Mouse (Mus musculus) MEL (cell line): Measurements from ENCODE around the gene Brox. TPM values are rescaled to one million over a fixed set of nuclear protein-coding genes. Genes with fewer than 3 reads are reported as not detected.

ENCODE experiments used
- DNase-seq: peaks from one replicate; pipeline ENCODE4 v3.0.0; 2011; ENCODE audit warnings: low read depth, low spot score
- H3K27ac ChIP-seq: 2 replicates; pipeline ENCODE4 v1.5.1; 2012; ENCODE audit warnings: low read depth, mild to moderate bottlenecking, control low read depth, low read length, moderate library complexity; ENCODE audit not compliant: control insufficient read depth
- H3K27me3 ChIP-seq, 2 experiments: fragments of 150-350 bp in 1 of 2; sonication (generic) in 1 of 2; 2 replicates each; pipeline ENCODE4 v1.6.1; 2012; ENCODE audit warnings: low read length in 2 of 2, mild to moderate bottlenecking in 2 of 2, improper control_type of control experiment in 1 of 2, moderate library complexity in 1 of 2; ENCODE audit not compliant: insufficient read depth in 2 of 2, control insufficient read depth in 1 of 2
- H3K36me3 ChIP-seq, 2 experiments: 2 replicates each; pipeline ENCODE4 v1.6.1; 2012 to 2014; ENCODE audit warnings: low read length in 2 of 2, improper control_type of control experiment in 1 of 2, inconsistent platforms in 1 of 2, mild to moderate bottlenecking in 1 of 2; ENCODE audit not compliant: insufficient read depth in 2 of 2, control insufficient read depth in 1 of 2
- H3K4me1 ChIP-seq, 2 experiments: fragments of 150-350 bp in 1 of 2; sonication (generic) in 1 of 2; 2 replicates each; pipeline ENCODE4 v1.6.1; 2012; ENCODE audit warnings: low read length in 2 of 2, improper control_type of control experiment in 1 of 2, mild to moderate bottlenecking in 1 of 2; ENCODE audit not compliant: insufficient read depth in 2 of 2, control insufficient read depth in 1 of 2
- H3K4me3 ChIP-seq, 2 experiments: fragments of 150-350 bp in 1 of 2; sonication (generic) in 1 of 2; 2 replicates each; pipeline ENCODE4 v1.5.1; 2012; ENCODE audit warnings: low read depth in 2 of 2, low read length in 2 of 2, mild to moderate bottlenecking in 2 of 2, moderate library complexity in 2 of 2, control low read depth in 1 of 2, improper control_type of control experiment in 1 of 2; ENCODE audit not compliant: control insufficient read depth in 1 of 2, insufficient read depth in 1 of 2
- H3K79me2 ChIP-seq: 2 replicates; pipeline ENCODE4 v1.6.1; 2012; ENCODE audit warnings: mild to moderate bottlenecking, low read length, moderate library complexity; ENCODE audit not compliant: control insufficient read depth, poor library complexity, insufficient read depth
- H3K9ac ChIP-seq: 2 replicates; pipeline ENCODE4 v1.6.1; 2012; ENCODE audit warnings: low read depth, mild to moderate bottlenecking, control low read depth, low read length, moderate library complexity; ENCODE audit not compliant: control insufficient read depth, poor library complexity, severe bottlenecking
- H3K9me3 ChIP-seq: fragments of 150-350 bp; sonication (generic); replicated peaks from 2 replicates; pipeline ENCODE4 v1.6.1; 2012; ENCODE audit warnings: mild to moderate bottlenecking, low read length, improper control_type of control experiment, moderate library complexity; ENCODE audit not compliant: insufficient read depth
- CHD2 ChIP-seq: IDR thresholded peaks from 2 replicates; pipeline ENCODE4 v1.6.1; 2011; ENCODE audit warnings: low read length, improper control_type of control experiment
- CTCF ChIP-seq, 3 experiments: IDR thresholded peaks in 2 of 3; conservative IDR thresholded peaks in 1 of 3; 2 replicates each; pipeline ENCODE4 v1.5.1; 2011 to 2012; ENCODE audit warnings: low read length in 3 of 3, low read depth in 2 of 3, mild to moderate bottlenecking in 2 of 3, improper control_type of control experiment in 1 of 3, inconsistent platforms in 1 of 3, mixed read lengths in 1 of 3, moderate library complexity in 1 of 3; ENCODE audit not compliant: control insufficient read depth in 1 of 3, insufficient read depth in 1 of 3, poor library complexity in 1 of 3, severe bottlenecking in 1 of 3
- E2F4 ChIP-seq: IDR thresholded peaks from 2 replicates; pipeline ENCODE4 v1.6.1; 2011; ENCODE audit warnings: low read depth, low read length, improper control_type of control experiment, borderline replicate concordance
- ELF1 ChIP-seq: IDR thresholded peaks from 2 replicates; pipeline ENCODE4 v1.6.1; 2014; ENCODE audit warnings: low read depth, mild to moderate bottlenecking, inconsistent platforms, low read length, improper control_type of control experiment, moderate library complexity
- EP300 ChIP-seq, 2 experiments: IDR thresholded peaks; 2 replicates each; pipeline ENCODE4 v1.6.1; 2011; ENCODE audit warnings: improper control_type of control experiment in 2 of 2, low read length in 2 of 2, low read depth in 1 of 2, mild to moderate bottlenecking in 1 of 2
- GATA1 ChIP-seq: IDR thresholded peaks from 2 replicates; pipeline ENCODE4 v1.6.1; 2011; ENCODE audit warnings: low read depth, low read length, improper control_type of control experiment
- HCFC1 ChIP-seq: IDR thresholded peaks from 2 replicates; pipeline ENCODE4 v1.6.1; 2012; ENCODE audit warnings: low read depth, mild to moderate bottlenecking, inconsistent platforms, low read length, improper control_type of control experiment, moderate library complexity
- JUND ChIP-seq: IDR thresholded peaks from 2 replicates; pipeline ENCODE4 v1.6.1; 2011; ENCODE audit warnings: low read depth, mild to moderate bottlenecking, improper control_type of control experiment, low read length
- KAT2A ChIP-seq: conservative IDR thresholded peaks from 2 replicates; pipeline ENCODE4 v1.6.1; 2012; ENCODE audit warnings: low read depth, low read length, improper control_type of control experiment, inconsistent platforms
- MAFK ChIP-seq: IDR thresholded peaks from 2 replicates; pipeline ENCODE4 v1.6.1; 2011; ENCODE audit warnings: low read depth, mild to moderate bottlenecking, low read length, improper control_type of control experiment, borderline replicate concordance
- MEF2A ChIP-seq: IDR thresholded peaks from 2 replicates; pipeline ENCODE4 v1.6.1; 2014; ENCODE audit warnings: low read depth, mild to moderate bottlenecking, inconsistent platforms, low read length, improper control_type of control experiment; ENCODE audit not compliant: poor library complexity, insufficient replicate concordance, severe bottlenecking; ENCODE audit errors: extremely low read depth
- MXI1 ChIP-seq: IDR thresholded peaks from 2 replicates; pipeline ENCODE4 v1.6.1; 2011; ENCODE audit warnings: mild to moderate bottlenecking, low read depth, low read length, improper control_type of control experiment
- MYB ChIP-seq: IDR thresholded peaks from 2 replicates; pipeline ENCODE4 v1.6.1; 2011; ENCODE audit warnings: mild to moderate bottlenecking, low read depth, low read length, improper control_type of control experiment
- MYC ChIP-seq: IDR thresholded peaks from 2 replicates; pipeline ENCODE4 v1.6.1; 2011; ENCODE audit warnings: low read depth, mild to moderate bottlenecking, low read length, improper control_type of control experiment, moderate library complexity
- NELFE ChIP-seq: IDR thresholded peaks from 2 replicates; pipeline ENCODE4 v1.6.1; 2011; ENCODE audit warnings: low read depth, low read length, improper control_type of control experiment
- NRF1 ChIP-seq: IDR thresholded peaks from 2 replicates; pipeline ENCODE4 v1.6.1; 2014; ENCODE audit warnings: low read depth, mild to moderate bottlenecking, inconsistent platforms, low read length, improper control_type of control experiment, moderate library complexity; ENCODE audit not compliant: poor library complexity, insufficient read depth, severe bottlenecking
- POLR2A ChIP-seq, 2 experiments: IDR thresholded peaks; 2 replicates each; pipeline ENCODE4 v1.6.1; 2011 to 2012; ENCODE audit warnings: low read length in 2 of 2, mild to moderate bottlenecking in 2 of 2, control low read depth in 1 of 2, improper control_type of control experiment in 1 of 2, low read depth in 1 of 2, moderate library complexity in 1 of 2; ENCODE audit not compliant: control insufficient read depth in 1 of 2, insufficient read depth in 1 of 2, poor library complexity in 1 of 2
- POLR2AphosphoS2 ChIP-seq: IDR thresholded peaks from 2 replicates; pipeline ENCODE4 v1.6.1; 2011; ENCODE audit warnings: low read length, improper control_type of control experiment
- RAD21 ChIP-seq: IDR thresholded peaks from 2 replicates; pipeline ENCODE4 v1.6.1; 2011; ENCODE audit warnings: mild to moderate bottlenecking, low read depth, low read length, improper control_type of control experiment
- RCOR1 ChIP-seq: IDR thresholded peaks from 2 replicates; pipeline ENCODE4 v1.6.1; 2012; ENCODE audit warnings: low read depth, mild to moderate bottlenecking, inconsistent platforms, low read length, improper control_type of control experiment
- SIN3A ChIP-seq: IDR thresholded peaks from 2 replicates; pipeline ENCODE4 v1.6.1; 2012; ENCODE audit warnings: low read length, improper control_type of control experiment, inconsistent platforms
- SMC3 ChIP-seq: IDR thresholded peaks from 2 replicates; pipeline ENCODE4 v1.6.1; 2011; ENCODE audit warnings: low read depth, low read length, improper control_type of control experiment
- TAL1 ChIP-seq: IDR thresholded peaks from 2 replicates; pipeline ENCODE4 v1.6.1; 2012; ENCODE audit warnings: mild to moderate bottlenecking, inconsistent platforms, low read length, moderate library complexity, mixed read lengths
- TBP ChIP-seq: IDR thresholded peaks from 2 replicates; pipeline ENCODE4 v1.8.0; 2011; ENCODE audit warnings: low read depth, low read length, improper control_type of control experiment
- UBTF ChIP-seq: IDR thresholded peaks from 2 replicates; pipeline ENCODE4 v1.6.1; 2012; ENCODE audit warnings: low read depth, mild to moderate bottlenecking, inconsistent platforms, low read length, improper control_type of control experiment, moderate library complexity, borderline replicate concordance; ENCODE audit not compliant: insufficient read depth
- USF2 ChIP-seq, 2 experiments: IDR thresholded peaks; 2 replicates each; pipeline ENCODE4 v1.6.1; 2011 to 2012; ENCODE audit warnings: improper control_type of control experiment in 2 of 2, low read length in 2 of 2, borderline replicate concordance in 1 of 2, inconsistent platforms in 1 of 2, low read depth in 1 of 2, mild to moderate bottlenecking in 1 of 2; ENCODE audit not compliant: insufficient read depth in 1 of 2
- ZMIZ1 ChIP-seq: IDR thresholded peaks from 2 replicates; pipeline ENCODE4 v1.6.1; 2012; ENCODE audit warnings: low read depth, mild to moderate bottlenecking, inconsistent platforms, low read length, improper control_type of control experiment, moderate library complexity
- ZNF384 ChIP-seq: IDR thresholded peaks from 2 replicates; pipeline ENCODE4 v1.6.1; 2012; ENCODE audit warnings: low read depth, mild to moderate bottlenecking, inconsistent platforms, low read length, improper control_type of control experiment
- polyA plus RNA-seq, 2 experiments: library from polyadenylated mRNA; stranded (reverse) in 1 of 2; unstranded in 1 of 2; fragments of >175 nt in 1 of 2; fragments of >200 nt in 1 of 2; gene quantifications; 2 replicates each; pipeline versions ENCODE4 v1.2.1 to v1.2.4; 2012; ENCODE audit warnings: low replicate concordance in 2 of 2, low read depth in 1 of 2; ENCODE audit not compliant: insufficient read length in 2 of 2, insufficient read depth in 1 of 2, missing spikeins in 1 of 2
- total RNA-seq: library from RNA; depleted of rRNA; stranded (reverse); fragments of 300-350 nt; gene quantifications from 2 replicates; pipeline ENCODE4 v1.2.3, GENCODE M21; 2012

Gene Brox
- total and polyA plus RNA-seq, 3 experiments, result 25.4 to 145 (median 28.4) TPM

DNA sequence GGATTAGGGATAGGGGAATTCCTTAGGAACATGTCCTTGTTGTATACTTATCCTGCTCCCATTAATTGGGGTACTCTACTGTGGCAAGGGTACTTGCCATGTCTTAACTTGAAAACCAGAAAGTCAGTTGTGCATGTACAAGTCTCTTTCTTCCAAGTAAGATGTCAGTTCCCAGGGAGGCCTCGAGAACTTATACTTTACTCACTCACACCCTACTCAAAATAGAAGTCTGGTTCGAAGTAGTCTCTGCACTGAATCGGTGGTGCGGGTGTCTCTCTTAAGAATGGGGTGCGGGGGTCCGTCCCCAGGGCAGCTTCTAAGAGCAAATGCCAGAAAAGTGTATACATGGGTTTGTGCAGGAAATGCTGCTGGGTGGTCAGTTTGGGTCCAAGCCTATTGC lies 2.1 kb upstream of the Brox start:
- H3K4me3 ChIP-seq, result no peak overlapping the region
- peak; percentile 100 for DNase-seq
- no peaks in the 10 kb centered on the region for H3K4me1 ChIP-seq
- H3K79me2 ChIP-seq, result peaks cover 8% of the 10 kb centered on the region; the same call in 1 of the 2 replicates
- no peaks in the 10 kb centered on the region for H3K27me3 ChIP-seq
- no peak overlapping the region for H3K27ac ChIP-seq
- no peaks in the 10 kb centered on the region for H3K9me3 ChIP-seq
- H3K36me3 ChIP-seq, result no peaks in the 10 kb centered on the region
- no peak for TF ChIP-seq EP300 (IDR thresholded peaks at IDR 0.05; ENCODE audit: low read depth in 1 of 2, low read length in 2 of 2)
- TF ChIP-seq UBTF, result no peak
- TF ChIP-seq POLR2AphosphoS2, result no peak
- TF ChIP-seq MXI1, result no peak
- no peak for TF ChIP-seq CHD2
- TF ChIP-seq ZNF384, result no peak
- no peak for TF ChIP-seq RCOR1
- TF ChIP-seq GATA1, result no peak
- TF ChIP-seq TAL1, result no peak
- TF ChIP-seq CTCF (IDR thresholded peaks at IDR 0.05 in 2 of 3, conservative IDR thresholded peaks at IDR 0.05 in 1 of 3; ENCODE audit: control insufficient read depth in 1 of 3, insufficient read depth in 1 of 3, low read depth in 2 of 3, low read length in 3 of 3, poor library complexity in 1 of 3, severe bottlenecking in 1 of 3), result no peak
- TF ChIP-seq POLR2A (IDR thresholded peaks at IDR 0.05; ENCODE audit: control insufficient read depth in 1 of 2, insufficient read depth in 1 of 2, low read depth in 1 of 2, low read length in 2 of 2, poor library complexity in 1 of 2), result no peak
- TF ChIP-seq MYC, result no peak
- H3K9ac ChIP-seq, result no peak overlapping the region

DNA sequence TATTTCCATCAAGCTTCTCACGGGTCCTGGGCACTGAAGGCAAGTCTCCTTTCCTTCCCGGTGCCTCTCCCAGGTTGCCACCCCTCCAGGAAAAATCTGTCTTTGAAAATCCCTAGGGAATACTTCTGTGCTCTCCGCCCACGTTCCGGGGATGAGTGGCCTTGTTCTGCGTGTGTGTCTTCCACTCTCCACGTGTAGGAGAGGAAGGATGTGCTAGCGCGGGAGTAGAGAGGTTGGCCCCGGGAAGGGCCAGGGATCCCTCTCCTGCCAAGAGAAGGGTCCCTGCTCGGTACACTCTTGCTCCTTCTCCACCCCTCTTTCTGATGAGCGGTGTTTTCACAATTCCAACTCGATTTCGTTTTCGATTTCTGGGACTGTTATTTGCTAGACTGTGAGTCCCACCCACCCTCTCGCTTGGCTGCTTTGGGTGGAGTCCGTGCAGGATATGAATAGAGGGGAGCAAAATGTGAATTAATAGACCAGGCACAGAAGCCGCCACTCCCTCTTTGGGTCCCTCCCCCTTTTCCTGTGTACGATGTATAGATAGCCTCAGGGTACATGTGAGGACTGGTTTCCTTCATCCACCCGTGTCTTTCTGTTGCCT lies 919 bp upstream of the Brox start:
- Histone ChIP-seq H3K9me3 (no peaks in the 10 kb centered on the region), H3K27me3 (no peaks in the 10 kb centered on the region), H3K4me3 (peak overlapping the region; percentile 58 to 67), H3K4me1 (no peaks in the 10 kb centered on the region), H3K36me3 (peaks cover 0 to 4% of the 10 kb centered on the region in 2 experiments; a peak in 2 of 4 replicates), H3K79me2 (peaks cover 9% of the 10 kb centered on the region; the same call in 1 of the 2 replicates), H3K9ac (peak overlapping the region; percentile 62), H3K27ac (peak overlapping the region; percentile 56)
- DNase-seq, result peak; percentile 92
- TF ChIP-seq TBP (peak; percentile 78), MAFK (no peak), NELFE (peak; percentile 67), USF2 (IDR thresholded peaks at IDR 0.05; ENCODE audit: borderline replicate concordance in 1 of 2, insufficient read depth in 1 of 2, low read depth in 1 of 2, low read length in 2 of 2) (no peak), ZMIZ1 (no peak; the same call in 1 of the 2 replicates), RAD21 (no peak), MEF2A (no peak), SIN3A (peak; percentile 84), MXI1 (peak; percentile 92), GATA1 (no peak), HCFC1 (peak; percentile 53; the same call in 1 of the 2 replicates), RCOR1 (no peak), E2F4 (no peak), KAT2A (no peak), SMC3 (no peak), EP300 (IDR thresholded peaks at IDR 0.05; ENCODE audit: low read depth in 1 of 2, low read length in 2 of 2) (peak in 1 of 2 experiments; percentile 35; a peak in 1 of 4 replicates), ELF1 (peak; percentile 58), TAL1 (no peak), CTCF (IDR thresholded peaks at IDR 0.05 in 2 of 3, conservative IDR thresholded peaks at IDR 0.05 in 1 of 3; ENCODE audit: control insufficient read depth in 1 of 3, insufficient read depth in 1 of 3, low read depth in 2 of 3, low read length in 3 of 3, poor library complexity in 1 of 3, severe bottlenecking in 1 of 3) (no peak), NRF1 (peak; percentile 28; the same call in 1 of the 2 replicates), JUND (no peak), POLR2AphosphoS2 (no peak), MYC (peak; percentile 49; the same call in 1 of the 2 replicates), MYB (no peak)
